Mouse (Mus musculus) G1E (cell line): ENCODE results near the gene Myo10. TPM values are rescaled to one million over a fixed set of nuclear protein-coding genes. Genes with fewer than 3 reads are reported as not detected.

Source experiments
- ATAC-seq: 2 replicates; pipeline ENCODE4 v1.8.0; 2016; ENCODE audit warnings: mild to moderate bottlenecking; ENCODE audit not compliant: insufficient number of reproducible peaks, poor library complexity, low FRiP score, severe bottlenecking; ENCODE audit errors: extremely low read depth
- DNase-seq: peaks from one replicate; pipeline ENCODE4 v3.0.0; 2012; ENCODE audit warnings: low spot score
- H3K27me3 ChIP-seq: 2 replicates; pipeline ENCODE4 v1.6.1; 2012; ENCODE audit warnings: mild to moderate bottlenecking, low read length, inconsistent platforms; ENCODE audit not compliant: insufficient read depth
- H3K36me3 ChIP-seq: replicated peaks from 2 replicates; pipeline ENCODE3; 2012; ENCODE audit warnings: mild to moderate bottlenecking, inconsistent platforms
- H3K4me1 ChIP-seq: 2 replicates; pipeline ENCODE4 v1.6.1; 2012; ENCODE audit warnings: low read depth, low read length, inconsistent platforms, mixed read lengths; ENCODE audit not compliant: insufficient read depth
- H3K4me3 ChIP-seq: 2 replicates; pipeline ENCODE4 v1.5.1; 2012; ENCODE audit warnings: low read depth, mild to moderate bottlenecking, inconsistent platforms, low read length, moderate library complexity, mixed read lengths
- H3K9me3 ChIP-seq: replicated peaks from 2 replicates; pipeline ENCODE4 v1.6.1; 2012; ENCODE audit warnings: inconsistent platforms
- CTCF ChIP-seq: IDR thresholded peaks from 2 replicates; pipeline ENCODE4 v1.5.1; 2012; ENCODE audit warnings: low read depth, low read length, inconsistent platforms, mixed read lengths
- GATA1 ChIP-seq: IDR thresholded peaks from 2 replicates; pipeline ENCODE4 v1.6.1; 2012; ENCODE audit warnings: borderline replicate concordance, low read length, inconsistent platforms, mixed read lengths
- GATA2 ChIP-seq: IDR thresholded peaks from 2 replicates; pipeline ENCODE4 v1.6.1; 2012; ENCODE audit warnings: low read depth, low read length, inconsistent platforms, borderline replicate concordance
- POLR2AphosphoS5 ChIP-seq: IDR thresholded peaks from 2 replicates; pipeline ENCODE4 v1.6.1; 2012; ENCODE audit warnings: low read depth, low read length, inconsistent platforms; ENCODE audit not compliant: insufficient replicate concordance
- TAL1 ChIP-seq: conservative IDR thresholded peaks from 2 replicates; pipeline ENCODE4 v1.6.1; 2012; ENCODE audit warnings: low read depth, low read length, inconsistent platforms, mixed read lengths
- polyA plus RNA-seq: library from polyadenylated mRNA; stranded (reverse); fragments of >175 nt; gene quantifications from 2 replicates; pipeline ENCODE4 v1.2.3, GENCODE M21; 2012
- total RNA-seq, 2 experiments: library from RNA; stranded (forward) in 1 of 2; stranded (reverse) in 1 of 2; fragments of 200-1000 nt in 1 of 2; fragments of >200 nt in 1 of 2; fragmentation: Nextera tagmentation in 1 of 2; gene quantifications; 2 replicates each; pipeline ENCODE4 v1.2.3; 2014 to 2017

The Myo10 gene
- total and polyA plus RNA-seq, 3 experiments: 0.11 to 1.7 TPM; not detected in 1

GRCm38 (mm10) chr15:25630716-25631115, 8.4 kb downstream of the Myo10 start:
- H3K9me3 ChIP-seq: peaks cover 42% of the 10 kb centered on the region
- TF ChIP-seq CTCF (no peak), GATA2 (no peak), POLR2AphosphoS5 (no peak), TAL1 (no peak), GATA1 (no peak)
- no peaks in the 10 kb centered on the region for H3K36me3 ChIP-seq
- H3K4me3 ChIP-seq: no peak overlapping the region
- H3K4me1 ChIP-seq: no peaks in the 10 kb centered on the region
- no peaks in the 10 kb centered on the region for H3K27me3 ChIP-seq
- DNase-seq (no peak), ATAC-seq (no peak)

GRCm38 (mm10) chr15:25631332-25631731, 9.0 kb downstream of the Myo10 start:
- H3K4me1 ChIP-seq: no peaks in the 10 kb centered on the region
- no peaks in the 10 kb centered on the region for H3K36me3 ChIP-seq
- H3K9me3 ChIP-seq: peaks cover 44% of the 10 kb centered on the region
- ATAC-seq (no peak), DNase-seq (no peak)
- TF ChIP-seq GATA1 (no peak), GATA2 (no peak), POLR2AphosphoS5 (no peak), TAL1 (no peak), CTCF (no peak)
- no peak overlapping the region for H3K4me3 ChIP-seq
- H3K27me3 ChIP-seq: no peaks in the 10 kb centered on the region

GRCm38 (mm10) chr15:25632902-25633301, 10.6 kb downstream of the Myo10 start:
- Histone ChIP-seq H3K4me3 (no peak overlapping the region), H3K27me3 (no peaks in the 10 kb centered on the region), H3K9me3 (peaks cover 47% of the 10 kb centered on the region), H3K36me3 (no peaks in the 10 kb centered on the region), H3K4me1 (no peaks in the 10 kb centered on the region)
- no peak for ATAC-seq
- DNase-seq: no peak
- TF ChIP-seq POLR2AphosphoS5 (no peak), TAL1 (no peak), GATA1 (no peak), CTCF (no peak), GATA2 (no peak)

- peaks cover 44% of the 10 kb centered on the region for H3K9me3 ChIP-seq
- H3K4me1 ChIP-seq: no peaks in the 10 kb centered on the region
- no peaks in the 10 kb centered on the region for H3K27me3 ChIP-seq
- no peaks in the 10 kb centered on the region for H3K36me3 ChIP-seq
- TF ChIP-seq POLR2AphosphoS5 (no peak), GATA2 (no peak), CTCF (no peak), TAL1 (no peak), GATA1 (no peak)
- no peak overlapping the region for H3K4me3 ChIP-seq
- ATAC-seq: no peak
- no peak for DNase-seq
These were observed 11.5 kb downstream of the Myo10 start for GRCm38 (mm10) chr15:25633674-25634340.

- Histone ChIP-seq H3K9me3 (peaks cover 61% of the 10 kb centered on the region), H3K36me3 (no peaks in the 10 kb centered on the region), H3K4me1 (no peaks in the 10 kb centered on the region), H3K4me3 (no peak overlapping the region), H3K27me3 (no peaks in the 10 kb centered on the region)
- no peak for TF ChIP-seq POLR2AphosphoS5
- no peak for TF ChIP-seq CTCF
- no peak for TF ChIP-seq GATA1
- no peak for TF ChIP-seq TAL1
- no peak for TF ChIP-seq GATA2
- DNase-seq (no peak), ATAC-seq (no peak)
These were observed 15.4 kb downstream of the Myo10 start for GRCm38 (mm10) chr15:25637727-25638126.

- DNase-seq: no peak
- no peaks in the 10 kb centered on the region for H3K4me1 ChIP-seq
- ATAC-seq: no peak
- no peak overlapping the region for H3K4me3 ChIP-seq
- no peaks in the 10 kb centered on the region for H3K36me3 ChIP-seq
- no peak for TF ChIP-seq GATA1
- no peak for TF ChIP-seq TAL1
- no peak for TF ChIP-seq POLR2AphosphoS5
- TF ChIP-seq CTCF: no peak
- TF ChIP-seq GATA2: no peak
- peaks cover 55% of the 10 kb centered on the region for H3K9me3 ChIP-seq
- H3K27me3 ChIP-seq: no peaks in the 10 kb centered on the region
These were observed 16.9 kb downstream of the Myo10 start for GRCm38 (mm10) chr15:25639217-25639616.
